In genomic region chr11:75551961-75552441, GRCm38 (mm10) we compare ENCODE assay signal across 8 mouse cellular contexts. TPM values are rescaled to one million over a fixed set of nuclear protein-coding genes. Genes with fewer than 3 reads are reported as not detected.
DNase-seq lines count a peak whose midpoint lies in the region; ATAC-seq and TF ChIP-seq lines count a peak whose summit lies in the region.

No protein-coding gene starts in this region.

- ATAC-seq in liver, postnatal 0 days, result no peak
- ATAC-seq in liver, embryonic 12.5 days, result no peak
- 0 out of 2 replicates have a peak, but pooled peaks have one; percentile 45 for ATAC-seq in intestine, embryonic 14.5 days (replicated peaks; ENCODE audit: low FRiP score, low TSS enrichment, low read depth)
- ATAC-seq in neural tube, embryonic 13.5 days (ENCODE audit: low read depth), result no peak

- H3K27ac ChIP-seq in liver, postnatal 0 days (ENCODE audit: low read depth), result 0 out of 2 replicates have a peak overlapping the region, but pooled peaks have one; percentile 30
- no peak overlapping the region for H3K27ac ChIP-seq in liver, embryonic 12.5 days
- H3K27ac ChIP-seq in cerebellum, adult 2 months (ENCODE audit: insufficient read depth, low read length), result peak overlapping the region; percentile 70
- peak overlapping the region; percentile 55; the same call in 1 of the 2 replicates for H3K27ac ChIP-seq in intestine, embryonic 14.5 days (ENCODE audit: low read depth)
- H3K27ac ChIP-seq in neural tube, embryonic 13.5 days (replicated peaks), result peak overlapping the region; percentile 69

- no peaks in the 10 kb centered on the region; the same call in 1 of the 2 replicates for H3K36me3 ChIP-seq in liver, postnatal 0 days (replicated peaks; ENCODE audit: insufficient read depth, low read length)
- H3K36me3 ChIP-seq in liver, embryonic 12.5 days, result no peaks in the 10 kb centered on the region
- no peaks in the 10 kb centered on the region for H3K36me3 ChIP-seq in intestine, embryonic 14.5 days (ENCODE audit: control insufficient read depth, insufficient read depth, low read length)
- peaks cover 29% of the 10 kb centered on the region for H3K36me3 ChIP-seq in neural tube, embryonic 13.5 days

- H3K4me1 ChIP-seq in liver, postnatal 0 days (ENCODE audit: insufficient read depth), result peaks cover 18% of the 10 kb centered on the region
- peaks cover 24% of the 10 kb centered on the region for H3K4me1 ChIP-seq in liver, embryonic 12.5 days
- peaks cover 40% of the 10 kb centered on the region for H3K4me1 ChIP-seq in cerebellum, adult 2 months (ENCODE audit: control insufficient read depth, insufficient read depth, low read length)
- H3K4me1 ChIP-seq in intestine, embryonic 14.5 days (replicated peaks; ENCODE audit: control insufficient read depth, insufficient read depth, low read length), result peaks cover 18% of the 10 kb centered on the region
- H3K4me1 ChIP-seq in neural tube, embryonic 13.5 days (replicated peaks), result peaks cover 42% of the 10 kb centered on the region

- H3K27me3 ChIP-seq in liver, postnatal 0 days (ENCODE audit: insufficient read depth, low read length), result no peaks in the 10 kb centered on the region
- no peaks in the 10 kb centered on the region for H3K27me3 ChIP-seq in liver, embryonic 12.5 days (replicated peaks)
- no peaks in the 10 kb centered on the region for H3K27me3 ChIP-seq in cerebellum, adult 2 months (ENCODE audit: control insufficient read depth, insufficient read depth, low read length)
- H3K27me3 ChIP-seq in intestine, embryonic 14.5 days (replicated peaks; ENCODE audit: control insufficient read depth, insufficient read depth, low read length), result no peaks in the 10 kb centered on the region
- H3K27me3 ChIP-seq in neural tube, embryonic 13.5 days, result no peaks in the 10 kb centered on the region

- TF ChIP-seq CTCF in liver, postnatal 0 days (IDR thresholded peaks at IDR 0.05; ENCODE audit: low read depth), result no peak
- TF ChIP-seq CTCF in cerebellum, adult 2 months (IDR thresholded peaks at IDR 0.05; ENCODE audit: borderline replicate concordance, insufficient read depth, low read depth, low read length), result no peak

- H3K9me3 ChIP-seq in liver, postnatal 0 days (ENCODE audit: low read length), result no peaks in the 10 kb centered on the region
- H3K9me3 ChIP-seq in liver, embryonic 12.5 days (replicated peaks), result no peaks in the 10 kb centered on the region
- H3K9me3 ChIP-seq in intestine, embryonic 14.5 days (ENCODE audit: control insufficient read depth, low read length), result no peaks in the 10 kb centered on the region
- no peaks in the 10 kb centered on the region for H3K9me3 ChIP-seq in neural tube, embryonic 13.5 days

- no peak overlapping the region for H3K9ac ChIP-seq in liver, postnatal 0 days (replicated peaks)
- no peak overlapping the region for H3K9ac ChIP-seq in liver, embryonic 12.5 days
- no peak overlapping the region for H3K9ac ChIP-seq in intestine, embryonic 14.5 days (ENCODE audit: low read length)
- H3K9ac ChIP-seq in neural tube, embryonic 13.5 days, result peak overlapping the region; percentile 52; the same call in 1 of the 2 replicates

- no peak for TF ChIP-seq POLR2A in cerebellum, adult 2 months (IDR thresholded peaks at IDR 0.05; ENCODE audit: borderline replicate concordance, insufficient read depth, low read length)

- no peak overlapping the region for H3K4me3 ChIP-seq in liver, postnatal 0 days (ENCODE audit: low read depth, low read length)
- no peak overlapping the region for H3K4me3 ChIP-seq in liver, embryonic 12.5 days
- H3K4me3 ChIP-seq in cerebellum, adult 2 months (replicated peaks; ENCODE audit: insufficient read depth, low read depth, low read length), result no peak overlapping the region
- no peak overlapping the region for H3K4me3 ChIP-seq in intestine, embryonic 14.5 days (ENCODE audit: low read depth, low read length)
- H3K4me3 ChIP-seq in neural tube, embryonic 13.5 days, result no peak overlapping the region

- H3K4me2 ChIP-seq in liver, postnatal 0 days (ENCODE audit: low read depth, low read length), result no peak overlapping the region
- no peak overlapping the region for H3K4me2 ChIP-seq in liver, embryonic 12.5 days
- no peak overlapping the region for H3K4me2 ChIP-seq in intestine, embryonic 14.5 days (ENCODE audit: low read length)
- no peak overlapping the region for H3K4me2 ChIP-seq in neural tube, embryonic 13.5 days

- no peak for DNase-seq in liver, postnatal 0 days
- DNase-seq in cerebellum, adult 2 months, result peak; percentile 87
- DNase-seq in gastrocnemius, postnatal 10 days, result peak; percentile 66
- no peak for DNase-seq in intestine, embryonic 14.5 days (ENCODE audit: low spot score)
- DNase-seq in spleen, postnatal 36 days (ENCODE audit: low spot score in 2 of 2), result no peak
- DNase-seq in embryo, embryonic 10 days (ENCODE audit: low spot score), result no peak

- 69% methylated on average over 9 of the region's 9 CpGs for WGBS in liver, postnatal 0 days (ENCODE audit: insufficient replicate concordance)
- WGBS in liver, embryonic 12.5 days (ENCODE audit: insufficient replicate concordance), result 75% methylated on average over 9 of the region's 9 CpGs
- 6% methylated on average over 9 of the region's 9 CpGs for WGBS in cerebellum, adult 2 months
- WGBS in intestine, embryonic 14.5 days, result 59% methylated on average over 9 of the region's 9 CpGs
- 59% methylated on average over 9 of the region's 9 CpGs for WGBS in neural tube, embryonic 13.5 days

- TF ChIP-seq EP300 in liver, postnatal 0 days (IDR thresholded peaks at IDR 0.05; ENCODE audit: low read depth), result no peak

RNA-seq across cellular contexts. Expression of gene Slc43a2, which starts 20.5 kb away (rescaled TPM):
- polyA plus RNA-seq in liver, postnatal 0 days (2015; fragmentation: Nextera tagmentation; extraction: Ambion mirVana), result 5.9 and 7.2 TPM in 2 replicates
- polyA plus RNA-seq in liver, embryonic 12.5 days (2016; fragmentation: Nextera tagmentation; extraction: Ambion mirVana), result 5.9 and 6.3 TPM in 2 replicates
- polyA plus RNA-seq in cerebellum, adult 2 months (2012; rRNA removed), result 57.4 and 67.1 TPM in 2 replicates
- total RNA-seq in gastrocnemius, postnatal 10 days (2021), result 10 to 100 TPM; 24.2 to 27.3 TPM
- polyA plus RNA-seq in intestine, embryonic 14.5 days (2014; fragmentation: Nextera tagmentation; extraction: Ambion mirVana), result 3.5 and 4.8 TPM in 2 replicates
- 17.5 and 20.4 TPM in 2 replicates for polyA plus RNA-seq in neural tube, embryonic 13.5 days (2015; fragmentation: Nextera tagmentation; extraction: Ambion mirVana)

RNA-seq across cellular contexts. Expression of gene Pitpna, which starts 35.9 kb away (rescaled TPM):
- 30.1 and 36.7 TPM in 2 replicates for polyA plus RNA-seq in liver, postnatal 0 days (2015; fragmentation: Nextera tagmentation; extraction: Ambion mirVana)
- polyA plus RNA-seq in liver, embryonic 12.5 days (2016; fragmentation: Nextera tagmentation; extraction: Ambion mirVana), result 65.7 and 69.3 TPM in 2 replicates
- 295 and 319 TPM in 2 replicates for polyA plus RNA-seq in cerebellum, adult 2 months (2012; rRNA removed)
- 100 to 1,000 TPM; 148 to 160 TPM for total RNA-seq in gastrocnemius, postnatal 10 days (2021)
- 76.2 and 82.1 TPM in 2 replicates for polyA plus RNA-seq in intestine, embryonic 14.5 days (2014; fragmentation: Nextera tagmentation; extraction: Ambion mirVana)
- 122 and 128 TPM in 2 replicates for polyA plus RNA-seq in neural tube, embryonic 13.5 days (2015; fragmentation: Nextera tagmentation; extraction: Ambion mirVana)

RNA-seq across cellular contexts. Expression of gene Scarf1, which starts 38.7 kb away (rescaled TPM):
- 3.1 TPM in 2 replicates for polyA plus RNA-seq in liver, postnatal 0 days (2015; fragmentation: Nextera tagmentation; extraction: Ambion mirVana)
- 5.2 TPM in 2 replicates for polyA plus RNA-seq in liver, embryonic 12.5 days (2016; fragmentation: Nextera tagmentation; extraction: Ambion mirVana)
- polyA plus RNA-seq in cerebellum, adult 2 months (2012; rRNA removed), result 3.3 and 3.4 TPM in 2 replicates
- 10 to 100 TPM in 1 of 2 experiments, 1 to 10 TPM in 1; 7.9 to 10.0 TPM for total RNA-seq in gastrocnemius, postnatal 10 days (2021)
- polyA plus RNA-seq in intestine, embryonic 14.5 days (2014; fragmentation: Nextera tagmentation; extraction: Ambion mirVana), result 5.4 and 6.0 TPM in 2 replicates
- 4.7 TPM in 2 replicates for polyA plus RNA-seq in neural tube, embryonic 13.5 days (2015; fragmentation: Nextera tagmentation; extraction: Ambion mirVana)

RNA-seq across cellular contexts. Expression of gene Rilp, which starts 42.1 kb away (rescaled TPM):
- polyA plus RNA-seq in liver, postnatal 0 days (2015; fragmentation: Nextera tagmentation; extraction: Ambion mirVana), result 13.2 and 13.4 TPM in 2 replicates
- 0.89 and 1.2 TPM in 2 replicates for polyA plus RNA-seq in liver, embryonic 12.5 days (2016; fragmentation: Nextera tagmentation; extraction: Ambion mirVana)
- polyA plus RNA-seq in cerebellum, adult 2 months (2012; rRNA removed), result 5.4 and 5.7 TPM in 2 replicates
- total RNA-seq in gastrocnemius, postnatal 10 days (2021), result 10 to 100 TPM; 25.5 to 32.6 TPM
- polyA plus RNA-seq in intestine, embryonic 14.5 days (2014; fragmentation: Nextera tagmentation; extraction: Ambion mirVana), result 0.43 and 0.65 TPM in 2 replicates
- 0.54 and 1.7 TPM in 2 replicates for polyA plus RNA-seq in neural tube, embryonic 13.5 days (2015; fragmentation: Nextera tagmentation; extraction: Ambion mirVana)

Comparison
In these comparisons a context has a peak if more than half of its experiments do, and no peak if none do; other contexts are left out.
1. DNase-seq: peak in cerebellum, adult 2 months (2 of 2) and gastrocnemius, postnatal 10 days (single experiment); none in liver, postnatal 0 days (single experiment), intestine, embryonic 14.5 days (single experiment), spleen, postnatal 36 days (0 of 2) and embryo, embryonic 10 days (single experiment).